Comparison of ENCODE assay signal across 11 mouse cellular contexts in the genomic region with DNA sequence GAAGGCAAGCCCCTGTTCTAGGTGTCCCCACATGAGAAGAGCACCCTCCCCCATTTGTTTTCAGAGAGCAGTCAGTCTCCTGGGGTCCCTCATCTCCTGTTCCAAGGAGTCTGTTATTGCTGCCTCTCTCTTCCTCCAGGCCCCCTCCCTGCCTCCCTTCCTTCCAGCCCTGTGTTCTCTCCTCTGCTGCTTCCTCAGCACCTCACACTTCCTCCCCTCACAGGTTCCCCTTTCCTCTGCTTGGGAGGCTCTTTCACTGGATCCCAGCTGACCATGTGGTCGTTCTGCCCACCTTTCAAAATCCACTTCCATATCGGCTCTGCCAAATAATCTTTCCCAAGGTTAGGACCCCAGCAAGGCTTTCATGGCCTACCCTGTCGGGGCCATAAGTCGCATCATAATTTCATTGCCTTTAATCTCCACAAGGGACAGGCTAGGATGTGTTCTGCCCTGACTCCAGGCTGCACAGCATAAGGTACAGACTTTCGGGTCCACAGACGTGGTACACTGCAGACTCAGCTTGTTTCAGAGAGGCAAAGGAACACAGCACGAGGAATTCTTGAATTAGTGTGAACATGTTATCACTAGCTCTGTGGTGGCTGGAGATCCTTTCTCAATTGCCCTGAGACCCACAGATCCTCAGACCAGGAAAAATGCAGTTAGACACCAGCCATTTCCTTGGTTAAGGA. TPM values are rescaled to one million over a fixed set of nuclear protein-coding genes. Genes with fewer than 3 reads are reported as not detected.
DNase-seq lines count a peak whose midpoint lies in the region; ATAC-seq and TF ChIP-seq lines count a peak whose summit lies in the region.
"Had no signal": no experiment of that assay in that cellular context is flagged by ENCODE, and none has a peak within 500 bp of the region (broad histone marks: within the 10 kb centered on the region; RNA-seq: fewer than 3 reads in every experiment).

No protein-coding gene starts in this region.

- H3K4me2 ChIP-seq in hindbrain, embryonic 11.5 days (replicated peaks; ENCODE audit: low read depth, low read length): no peak overlapping the region
- no peak overlapping the region for H3K4me2 ChIP-seq in embryonic facial prominence, embryonic 14.5 days (ENCODE audit: low read depth, low read length)
- H3K4me2 ChIP-seq in liver, embryonic 11.5 days: peak overlapping the region; percentile 42
- H3K4me2 ChIP-seq: forebrain, embryonic 13.5 days had no signal

- peak overlapping the region; percentile 81 for H3K27ac ChIP-seq in hindbrain, embryonic 10.5 days
- no peak overlapping the region for H3K27ac ChIP-seq in hindbrain, embryonic 11.5 days (ENCODE audit: low read depth, low read length)
- 0 out of 2 replicates have a peak overlapping the region, but pooled peaks have one; percentile 11 for H3K27ac ChIP-seq in embryonic facial prominence, embryonic 14.5 days (replicated peaks; ENCODE audit: low read depth, low read length)
- peak overlapping the region; percentile 85 for H3K27ac ChIP-seq in liver, embryonic 11.5 days (ENCODE audit: low read depth, low read length)
- H3K27ac ChIP-seq: forebrain, embryonic 13.5 days had no signal

- no peaks in the 10 kb centered on the region for H3K36me3 ChIP-seq in hindbrain, embryonic 10.5 days
- H3K36me3 ChIP-seq in hindbrain, embryonic 11.5 days (ENCODE audit: control insufficient read depth, insufficient read depth, low read length): no peaks in the 10 kb centered on the region
- H3K36me3 ChIP-seq in G1E (replicated peaks): no peaks in the 10 kb centered on the region
- H3K36me3 ChIP-seq in embryonic facial prominence, embryonic 14.5 days (ENCODE audit: control insufficient read depth, insufficient read depth, low read length): no peaks in the 10 kb centered on the region
- H3K36me3 ChIP-seq in liver, embryonic 11.5 days (ENCODE audit: control insufficient read depth, insufficient read depth, low read length): no peaks in the 10 kb centered on the region

- H3K27me3 ChIP-seq in hindbrain, embryonic 10.5 days (ENCODE audit: insufficient read depth, poor library complexity, severe bottlenecking): no peaks in the 10 kb centered on the region
- no peaks in the 10 kb centered on the region for H3K27me3 ChIP-seq in hindbrain, embryonic 11.5 days (ENCODE audit: control insufficient read depth, insufficient read depth, low read length)
- no peaks in the 10 kb centered on the region for H3K27me3 ChIP-seq in G1E (ENCODE audit: insufficient read depth, low read length)
- H3K27me3 ChIP-seq in embryonic facial prominence, embryonic 14.5 days (replicated peaks; ENCODE audit: control insufficient read depth, insufficient read depth, low read length): no peaks in the 10 kb centered on the region
- H3K27me3 ChIP-seq in liver, embryonic 11.5 days (replicated peaks; ENCODE audit: control insufficient read depth, insufficient read depth, low read length): no peaks in the 10 kb centered on the region
- H3K27me3 ChIP-seq: forebrain, embryonic 13.5 days had no signal

- no peak for DNase-seq in hindbrain, embryonic 10.5 days (ENCODE audit: low spot score)
- no peak for DNase-seq in hindbrain, embryonic 11.5 days (ENCODE audit: low spot score)
- DNase-seq in G1E (ENCODE audit: low spot score): peak; percentile 45
- no peak for DNase-seq in embryonic facial prominence, embryonic 14.5 days (ENCODE audit: low spot score)
- DNase-seq in liver, embryonic 11.5 days (ENCODE audit: low spot score): no peak
- no peak for DNase-seq in yolk sac, embryonic 10.5 days (ENCODE audit: low spot score)
- no peak for DNase-seq in ovary, postnatal 10 days (ENCODE audit: low spot score)
- DNase-seq: midbrain, embryonic 14.5 days; spleen, adult 18-20 months had no signal

- no peak for ATAC-seq in hindbrain, embryonic 11.5 days (ENCODE audit: low FRiP score)
- no peak for ATAC-seq in G1E (ENCODE audit: extremely low read depth, insufficient number of reproducible peaks, low FRiP score, poor library complexity, severe bottlenecking)
- ATAC-seq in embryonic facial prominence, embryonic 14.5 days (ENCODE audit: low read depth): no peak
- no peak for ATAC-seq in liver, embryonic 11.5 days (replicated peaks; ENCODE audit: low FRiP score)
- no peak for ATAC-seq in cerebellum, adult (ENCODE audit: insufficient number of reproducible peaks, low FRiP score, low TSS enrichment)
- ATAC-seq: forebrain, embryonic 13.5 days had no signal

- no peaks in the 10 kb centered on the region for H3K9me3 ChIP-seq in hindbrain, embryonic 10.5 days
- no peaks in the 10 kb centered on the region for H3K9me3 ChIP-seq in hindbrain, embryonic 11.5 days (ENCODE audit: control insufficient read depth, low read length)
- no peaks in the 10 kb centered on the region for H3K9me3 ChIP-seq in G1E (replicated peaks)
- H3K9me3 ChIP-seq in embryonic facial prominence, embryonic 14.5 days (ENCODE audit: control insufficient read depth, low read length): no peaks in the 10 kb centered on the region
- no peaks in the 10 kb centered on the region for H3K9me3 ChIP-seq in liver, embryonic 11.5 days (ENCODE audit: control insufficient read depth, low read length)
- H3K9me3 ChIP-seq: forebrain, embryonic 13.5 days had no signal

- no peak overlapping the region for H3K4me3 ChIP-seq in hindbrain, embryonic 10.5 days
- no peak overlapping the region for H3K4me3 ChIP-seq in hindbrain, embryonic 11.5 days (ENCODE audit: low read depth, low read length)
- no peak overlapping the region; the same call in 1 of the 2 replicates for H3K4me3 ChIP-seq in G1E (ENCODE audit: low read depth, low read length)
- no peak overlapping the region for H3K4me3 ChIP-seq in embryonic facial prominence, embryonic 14.5 days (ENCODE audit: low read depth, low read length)
- H3K4me3 ChIP-seq in liver, embryonic 11.5 days (ENCODE audit: low read depth, low read length): no peak overlapping the region
- H3K4me3 ChIP-seq: forebrain, embryonic 13.5 days had no signal

- TF ChIP-seq CTCF in G1E (IDR thresholded peaks at IDR 0.05; ENCODE audit: low read depth, low read length): no peak

- 70% methylated on average over 7 of the region's 7 CpGs for WGBS in hindbrain, embryonic 10.5 days
- WGBS in hindbrain, embryonic 11.5 days: 62% methylated on average over 7 of the region's 7 CpGs
- 57% methylated on average over 7 of the region's 7 CpGs for WGBS in embryonic facial prominence, embryonic 14.5 days
- 34% methylated on average over 7 of the region's 7 CpGs for WGBS in liver, embryonic 11.5 days

- H3K4me1 ChIP-seq in hindbrain, embryonic 10.5 days (replicated peaks): peaks cover 31% of the 10 kb centered on the region
- H3K4me1 ChIP-seq in hindbrain, embryonic 11.5 days (replicated peaks; ENCODE audit: control insufficient read depth, insufficient read depth, low read length): peaks cover 5% of the 10 kb centered on the region
- peaks cover 39% of the 10 kb centered on the region for H3K4me1 ChIP-seq in G1E (ENCODE audit: insufficient read depth, low read depth, low read length)
- peaks cover 11% of the 10 kb centered on the region; the same call in 1 of the 2 replicates for H3K4me1 ChIP-seq in embryonic facial prominence, embryonic 14.5 days (ENCODE audit: control insufficient read depth, insufficient read depth, low read length)
- H3K4me1 ChIP-seq in liver, embryonic 11.5 days (replicated peaks; ENCODE audit: control insufficient read depth, insufficient read depth, low read length): peaks cover 43% of the 10 kb centered on the region
- H3K4me1 ChIP-seq: forebrain, embryonic 13.5 days had no signal

- no peak overlapping the region for H3K9ac ChIP-seq in hindbrain, embryonic 11.5 days (ENCODE audit: low read depth, low read length)
- no peak overlapping the region for H3K9ac ChIP-seq in embryonic facial prominence, embryonic 14.5 days (ENCODE audit: low read depth, low read length)
- peak overlapping the region; percentile 51; the same call in 1 of the 2 replicates for H3K9ac ChIP-seq in liver, embryonic 11.5 days (ENCODE audit: low read depth, low read length)
- H3K9ac ChIP-seq: forebrain, embryonic 13.5 days had no signal

RNA-seq across cellular contexts. Expression of a gene that starts 29.5 kb away (rescaled TPM):
- polyA plus RNA-seq in hindbrain, embryonic 10.5 days (2016; fragmentation: Nextera tagmentation; extraction: Ambion mirVana): 106 and 117 TPM in 2 replicates
- 112 and 127 TPM in 2 replicates for polyA plus RNA-seq in hindbrain, embryonic 11.5 days (2014; fragmentation: Nextera tagmentation; extraction: Ambion mirVana)
- total RNA-seq in G1E (2014; fragmentation: Nextera tagmentation) (281 and 283 TPM in 2 replicates), G1E (2017) (31.4 and 40.3 TPM in 2 replicates)
- 357 and 385 TPM in 2 replicates for polyA plus RNA-seq in G1E (2012)
- 145 and 151 TPM in 2 replicates for polyA plus RNA-seq in embryonic facial prominence, embryonic 14.5 days (2014; fragmentation: Nextera tagmentation; extraction: Ambion mirVana)
- 69.6 and 72.7 TPM in 2 replicates for polyA plus RNA-seq in liver, embryonic 11.5 days (2014; fragmentation: Nextera tagmentation; extraction: Ambion mirVana)
